ENCODE assay signal across 9 mouse cellular contexts in genomic region chr12:79131706-79132460, GRCm38 (mm10). TPM values are rescaled to one million over a fixed set of nuclear protein-coding genes. Genes with fewer than 3 reads are reported as not detected.
A peak's percentile ranks its signal among the peaks of the same experiment; 100 is the strongest.
DNase-seq lines count a peak whose midpoint lies in the region; ATAC-seq lines count a peak whose summit lies in the region.
"Had no signal": no experiment of that assay in that cellular context is flagged by ENCODE, and none has a peak within 500 bp of the region (broad histone marks: within the 10 kb centered on the region; RNA-seq: fewer than 3 reads in every experiment).

No protein-coding gene starts in this region.

- no peak for ATAC-seq in hindbrain, embryonic 15.5 days (ENCODE audit: low FRiP score, low read depth)
- ATAC-seq in midbrain, embryonic 13.5 days: no peak

- peak overlapping the region; percentile 61 for H3K9ac ChIP-seq in hindbrain, embryonic 15.5 days
- peak overlapping the region; percentile 63 for H3K9ac ChIP-seq in midbrain, embryonic 13.5 days (replicated peaks)

- 0 out of 2 replicates have a peak overlapping the region, but pooled peaks have one; percentile 34 for H3K27ac ChIP-seq in hindbrain, embryonic 15.5 days (replicated peaks)
- no peak overlapping the region for H3K27ac ChIP-seq in midbrain, embryonic 13.5 days

- no peaks in the 10 kb centered on the region; the same call in 1 of the 2 replicates for H3K27me3 ChIP-seq in hindbrain, embryonic 15.5 days
- H3K27me3 ChIP-seq in midbrain, embryonic 13.5 days: peaks cover 49% of the 10 kb centered on the region

- DNase-seq in cerebellum, postnatal 14 days: peak; percentile 4 to 11
- no peak for DNase-seq in cerebellum, adult 11 months
- peak; percentile 24 for DNase-seq in c-Kit-positive CD71-negative TER-119-negative erythroid progenitor cells, embryonic 14.5 days (ENCODE audit: low read depth)
- DNase-seq in left cerebral cortex, postnatal 14 days (ENCODE audit: low spot score in 2 of 2): no peak
- no peak for DNase-seq in embryo, embryonic 9.5 days (ENCODE audit: extremely low spot score)
- DNase-seq in MN1 (ENCODE audit: low spot score): no peak
- DNase-seq: kidney, adult 8-10 months had no signal

- no peaks in the 10 kb centered on the region for H3K9me3 ChIP-seq in hindbrain, embryonic 15.5 days
- no peaks in the 10 kb centered on the region for H3K9me3 ChIP-seq in midbrain, embryonic 13.5 days

- intact Hi-C loops in left cerebral cortex, postnatal 14 days (cut with DNase I): no loop called here

- peaks cover 20% of the 10 kb centered on the region for H3K4me1 ChIP-seq in hindbrain, embryonic 15.5 days (replicated peaks)
- peaks cover 15% of the 10 kb centered on the region for H3K4me1 ChIP-seq in midbrain, embryonic 13.5 days (replicated peaks)

- WGBS in hindbrain, embryonic 15.5 days: 29% methylated on average over 5 of the region's 5 CpGs
- 37% methylated on average over 5 of the region's 5 CpGs for WGBS in midbrain, embryonic 13.5 days

- H3K4me2 ChIP-seq in hindbrain, embryonic 15.5 days: peak overlapping the region; percentile 97
- peak overlapping the region; percentile 68 for H3K4me2 ChIP-seq in midbrain, embryonic 13.5 days (replicated peaks)

- no peaks in the 10 kb centered on the region for H3K36me3 ChIP-seq in hindbrain, embryonic 15.5 days
- H3K36me3 ChIP-seq in midbrain, embryonic 13.5 days: no peaks in the 10 kb centered on the region

- H3K4me3 ChIP-seq in hindbrain, embryonic 15.5 days: peak overlapping the region; percentile 61
- peak overlapping the region; percentile 47 for H3K4me3 ChIP-seq in midbrain, embryonic 13.5 days (replicated peaks)

RNA-seq across cellular contexts. Expression of gene Arg2, which starts 1.3 kb away (rescaled TPM):
- polyA plus RNA-seq in hindbrain, embryonic 15.5 days (2015; fragmentation: Nextera tagmentation; extraction: Ambion mirVana): 28.6 and 30.0 TPM in 2 replicates
- polyA plus RNA-seq in midbrain, embryonic 13.5 days (2015; fragmentation: Nextera tagmentation; extraction: Ambion mirVana): 22.9 and 23.3 TPM in 2 replicates
- total RNA-seq in left cerebral cortex, postnatal 14 days (2021): 1 to 10 TPM; 6.1 to 6.7 TPM

RNA-seq across cellular contexts. Expression of gene Vti1b, which starts 40.6 kb away (rescaled TPM):
- 221 and 231 TPM in 2 replicates for polyA plus RNA-seq in hindbrain, embryonic 15.5 days (2015; fragmentation: Nextera tagmentation; extraction: Ambion mirVana)
- 174 and 183 TPM in 2 replicates for polyA plus RNA-seq in midbrain, embryonic 13.5 days (2015; fragmentation: Nextera tagmentation; extraction: Ambion mirVana)
- total RNA-seq in left cerebral cortex, postnatal 14 days (2021): 100 to 1,000 TPM; 190 to 192 TPM

RNA-seq across cellular contexts. Expression of gene Pigh, which starts 42.4 kb away (rescaled TPM):
- 21.6 and 21.9 TPM in 2 replicates for polyA plus RNA-seq in hindbrain, embryonic 15.5 days (2015; fragmentation: Nextera tagmentation; extraction: Ambion mirVana)
- polyA plus RNA-seq in midbrain, embryonic 13.5 days (2015; fragmentation: Nextera tagmentation; extraction: Ambion mirVana): 25.3 and 26.4 TPM in 2 replicates
- total RNA-seq in left cerebral cortex, postnatal 14 days (2021): 1 to 10 TPM; 8.8 to 9.5 TPM

Comparison
In these comparisons a context has a peak if more than half of its experiments do, and no peak if none do; other contexts are left out.
1. DNase-seq: peak in cerebellum, postnatal 14 days (2 of 2) and c-Kit-positive CD71-negative TER-119-negative erythroid progenitor cells, embryonic 14.5 days (single experiment); none in cerebellum, adult 11 months (single experiment), left cerebral cortex, postnatal 14 days (0 of 2), embryo, embryonic 9.5 days (single experiment) and MN1 (single experiment).